Mouse (Mus musculus): Measurements from ENCODE around the gene Nectin1. TPM values are rescaled to one million over a fixed set of nuclear protein-coding genes. Genes with fewer than 3 reads are reported as not detected.

Gene Nectin1
- polyA plus RNA-seq, 1 experiment from 2014 or later = 1.7 TPM

GRCm38 (mm10) chr9:43719407-43719839, 24.4 kb upstream of the Nectin1 start:
- Histone ChIP-seq H3K4me1 (ENCODE audit: control insufficient read depth, low read depth, low read length) (no peaks in the 10 kb centered on the region), H3K36me3 (ENCODE audit: control insufficient read depth, insufficient read depth) (no peaks in the 10 kb centered on the region), H3K4me3 (ENCODE audit: low read depth, low read length) (no peak overlapping the region), H3K27me3 (ENCODE audit: control insufficient read depth, insufficient read depth, low read depth, low read length) (no peaks in the 10 kb centered on the region), H3K9me3 (replicated peaks; ENCODE audit: control insufficient read depth, low read length) (no peaks in the 10 kb centered on the region), H3K4me2 (ENCODE audit: low read depth, low read length) (no peak overlapping the region), H3K9ac (ENCODE audit: low read depth, low read length) (no peak overlapping the region), H3K27ac (ENCODE audit: low read length) (no peak overlapping the region)
- WGBS (ENCODE audit: insufficient replicate concordance) = 59% methylated on average over 4 of the region's 4 CpGs
- ATAC-seq (ENCODE audit: low read depth) = no peak

GRCm38 (mm10) chr9:43720046-43720445, 23.7 kb upstream of the Nectin1 start:
- Histone ChIP-seq H3K4me2 (ENCODE audit: low read depth, low read length) (no peak overlapping the region), H3K4me3 (ENCODE audit: low read depth, low read length) (no peak overlapping the region), H3K4me1 (ENCODE audit: control insufficient read depth, low read depth, low read length) (no peaks in the 10 kb centered on the region), H3K9ac (ENCODE audit: low read depth, low read length) (no peak overlapping the region), H3K9me3 (replicated peaks; ENCODE audit: control insufficient read depth, low read length) (no peaks in the 10 kb centered on the region), H3K36me3 (ENCODE audit: control insufficient read depth, insufficient read depth) (no peaks in the 10 kb centered on the region), H3K27ac (ENCODE audit: low read length) (no peak overlapping the region), H3K27me3 (ENCODE audit: control insufficient read depth, insufficient read depth, low read depth, low read length) (no peaks in the 10 kb centered on the region)
- ATAC-seq (ENCODE audit: low read depth) = no peak
- 45% methylated on average over 1 of the region's 1 CpGs for WGBS (ENCODE audit: insufficient replicate concordance)

GRCm38 (mm10) chr9:43724093-43724492, 19.7 kb upstream of the Nectin1 start:
- no peak overlapping the region for H3K4me3 ChIP-seq (ENCODE audit: low read depth, low read length)
- H3K4me2 ChIP-seq (ENCODE audit: low read depth, low read length) = no peak overlapping the region
- no peaks in the 10 kb centered on the region for H3K9me3 ChIP-seq (replicated peaks; ENCODE audit: control insufficient read depth, low read length)
- no peak overlapping the region for H3K27ac ChIP-seq (ENCODE audit: low read length)
- no peaks in the 10 kb centered on the region for H3K27me3 ChIP-seq (ENCODE audit: control insufficient read depth, insufficient read depth, low read depth, low read length)
- no peaks in the 10 kb centered on the region for H3K4me1 ChIP-seq (ENCODE audit: control insufficient read depth, low read depth, low read length)
- no peak overlapping the region for H3K9ac ChIP-seq (ENCODE audit: low read depth, low read length)
- WGBS (ENCODE audit: insufficient replicate concordance) = 14% methylated on average over 4 of the region's 4 CpGs
- H3K36me3 ChIP-seq (ENCODE audit: control insufficient read depth, insufficient read depth) = no peaks in the 10 kb centered on the region
- no peak for ATAC-seq (ENCODE audit: low read depth)

GRCm38 (mm10) chr9:43729450-43730266, 14.1 kb upstream of the Nectin1 start:
- H3K27ac ChIP-seq (ENCODE audit: low read length) = no peak overlapping the region
- H3K4me3 ChIP-seq (ENCODE audit: low read depth, low read length) = no peak overlapping the region
- no peaks in the 10 kb centered on the region for H3K9me3 ChIP-seq (replicated peaks; ENCODE audit: control insufficient read depth, low read length)
- no peaks in the 10 kb centered on the region for H3K27me3 ChIP-seq (ENCODE audit: control insufficient read depth, insufficient read depth, low read depth, low read length)
- 6% methylated on average over 10 of the region's 10 CpGs for WGBS (ENCODE audit: insufficient replicate concordance)
- no peaks in the 10 kb centered on the region; the same call in 1 of the 2 replicates for H3K4me1 ChIP-seq (ENCODE audit: control insufficient read depth, low read depth, low read length)
- H3K36me3 ChIP-seq (ENCODE audit: control insufficient read depth, insufficient read depth) = no peaks in the 10 kb centered on the region
- no peak overlapping the region for H3K4me2 ChIP-seq (ENCODE audit: low read depth, low read length)
- ATAC-seq (ENCODE audit: low read depth) = no peak
- no peak overlapping the region for H3K9ac ChIP-seq (ENCODE audit: low read depth, low read length)

- Histone ChIP-seq H3K4me2 (ENCODE audit: low read depth, low read length) (no peak overlapping the region), H3K9me3 (replicated peaks; ENCODE audit: control insufficient read depth, low read length) (no peaks in the 10 kb centered on the region), H3K27me3 (ENCODE audit: control insufficient read depth, insufficient read depth, low read depth, low read length) (no peaks in the 10 kb centered on the region), H3K4me3 (ENCODE audit: low read depth, low read length) (no peak overlapping the region), H3K4me1 (ENCODE audit: control insufficient read depth, low read depth, low read length) (no peaks in the 10 kb centered on the region; the same call in 1 of the 2 replicates), H3K27ac (ENCODE audit: low read length) (no peak overlapping the region), H3K9ac (ENCODE audit: low read depth, low read length) (no peak overlapping the region), H3K36me3 (ENCODE audit: control insufficient read depth, insufficient read depth) (no peaks in the 10 kb centered on the region)
- WGBS (ENCODE audit: insufficient replicate concordance) = 20% methylated on average over 22 of the region's 22 CpGs
- peak; percentile 48; the same call in 1 of the 2 replicates for ATAC-seq (ENCODE audit: low read depth)
These were observed 13.3 kb upstream of the Nectin1 start for GRCm38 (mm10) chr9:43730284-43731027.

- Histone ChIP-seq H3K4me2 (ENCODE audit: low read depth, low read length) (no peak overlapping the region), H3K27ac (ENCODE audit: low read length) (no peak overlapping the region), H3K9me3 (replicated peaks; ENCODE audit: control insufficient read depth, low read length) (no peaks in the 10 kb centered on the region), H3K9ac (ENCODE audit: low read depth, low read length) (no peak overlapping the region), H3K4me1 (ENCODE audit: control insufficient read depth, low read depth, low read length) (no peaks in the 10 kb centered on the region; the same call in 1 of the 2 replicates), H3K36me3 (ENCODE audit: control insufficient read depth, insufficient read depth) (no peaks in the 10 kb centered on the region), H3K4me3 (ENCODE audit: low read depth, low read length) (no peak overlapping the region), H3K27me3 (ENCODE audit: control insufficient read depth, insufficient read depth, low read depth, low read length) (no peaks in the 10 kb centered on the region)
- ATAC-seq (ENCODE audit: low read depth) = no peak
- 34% methylated on average over 6 of the region's 6 CpGs for WGBS (ENCODE audit: insufficient replicate concordance)
These were observed 11.9 kb upstream of the Nectin1 start for GRCm38 (mm10) chr9:43731880-43732279.

GRCm38 (mm10) chr9:43732671-43733070, 11.1 kb upstream of the Nectin1 start:
- no peaks in the 10 kb centered on the region for H3K36me3 ChIP-seq (ENCODE audit: control insufficient read depth, insufficient read depth)
- H3K4me2 ChIP-seq (ENCODE audit: low read depth, low read length) = no peak overlapping the region
- ATAC-seq (ENCODE audit: low read depth) = no peak
- no peak overlapping the region for H3K9ac ChIP-seq (ENCODE audit: low read depth, low read length)
- no peaks in the 10 kb centered on the region for H3K9me3 ChIP-seq (replicated peaks; ENCODE audit: control insufficient read depth, low read length)
- WGBS (ENCODE audit: insufficient replicate concordance) = 46% methylated on average over 8 of the region's 8 CpGs
- H3K27me3 ChIP-seq (ENCODE audit: control insufficient read depth, insufficient read depth, low read depth, low read length) = no peaks in the 10 kb centered on the region
- H3K4me1 ChIP-seq (ENCODE audit: control insufficient read depth, low read depth, low read length) = peaks cover 2% of the 10 kb centered on the region; the same call in 1 of the 2 replicates
- H3K27ac ChIP-seq (ENCODE audit: low read length) = no peak overlapping the region
- no peak overlapping the region for H3K4me3 ChIP-seq (ENCODE audit: low read depth, low read length)

- Histone ChIP-seq H3K9me3 (replicated peaks; ENCODE audit: control insufficient read depth, low read length) (no peaks in the 10 kb centered on the region), H3K4me3 (ENCODE audit: low read depth, low read length) (no peak overlapping the region), H3K4me2 (ENCODE audit: low read depth, low read length) (no peak overlapping the region), H3K27me3 (ENCODE audit: control insufficient read depth, insufficient read depth, low read depth, low read length) (no peaks in the 10 kb centered on the region), H3K4me1 (ENCODE audit: control insufficient read depth, low read depth, low read length) (peaks cover 2% of the 10 kb centered on the region), H3K36me3 (ENCODE audit: control insufficient read depth, insufficient read depth) (no peaks in the 10 kb centered on the region), H3K27ac (ENCODE audit: low read length) (no peak overlapping the region), H3K9ac (ENCODE audit: low read depth, low read length) (no peak overlapping the region)
- ATAC-seq (ENCODE audit: low read depth) = no peak
These were observed 8.8 kb upstream of the Nectin1 start for GRCm38 (mm10) chr9:43734952-43735351.
